Mouse (Mus musculus) CH12.LX (cell line): ENCODE results near the gene Pgk1. TPM values are rescaled to one million over a fixed set of nuclear protein-coding genes. Genes with fewer than 3 reads are reported as not detected.

Source experiments
- DNase-seq: peaks from one replicate; pipeline ENCODE4 v3.0.0-alpha.2; 2013; ENCODE audit errors: extremely low read depth
- H3K27ac ChIP-seq: 2 replicates; pipeline ENCODE4 v1.5.1; 2012; ENCODE audit warnings: low read depth, mild to moderate bottlenecking, control low read depth, moderate library complexity; ENCODE audit not compliant: insufficient read depth
- H3K27me3 ChIP-seq: replicated peaks from 2 replicates; pipeline ENCODE3; 2012; ENCODE audit warnings: inconsistent platforms
- H3K36me3 ChIP-seq, 2 experiments: replicated peaks in 1 of 2; 2 replicates each; pipeline versions ENCODE3 to v1.6.1; 2012; ENCODE audit warnings: inconsistent platforms in 1 of 2, low read length in 1 of 2, mild to moderate bottlenecking in 1 of 2, mixed read lengths in 1 of 2, moderate library complexity in 1 of 2; ENCODE audit not compliant: control insufficient read depth in 1 of 2, insufficient read depth in 1 of 2
- H3K4me1 ChIP-seq, 2 experiments: 2 replicates each; pipeline ENCODE4 v1.6.1; 2012; ENCODE audit warnings: inconsistent platforms in 1 of 2, moderate library complexity in 1 of 2; ENCODE audit not compliant: insufficient read depth in 2 of 2, control insufficient read depth in 1 of 2
- H3K4me2 ChIP-seq: 2 replicates; pipeline ENCODE4 v1.6.1; 2012; ENCODE audit warnings: low read depth, mild to moderate bottlenecking, control low read depth; ENCODE audit not compliant: poor library complexity, insufficient read depth, severe bottlenecking
- H3K4me3 ChIP-seq, 3 experiments: fragments of 150-350 bp in 1 of 3; sonication (generic) in 1 of 3; replicated peaks in 1 of 3; 2 replicates each; pipeline versions ENCODE3 to v1.5.1; 2011 to 2012; ENCODE audit warnings: low read depth in 2 of 3, low read length in 2 of 3, mild to moderate bottlenecking in 2 of 3, moderate library complexity in 2 of 3, control low read depth in 1 of 3, improper control_type of control experiment in 1 of 3, inconsistent platforms in 1 of 3, mixed read lengths in 1 of 3; ENCODE audit not compliant: poor library complexity in 1 of 3
- H3K79me2 ChIP-seq: replicated peaks from 2 replicates; pipeline ENCODE4 v1.6.1; 2012; ENCODE audit warnings: mild to moderate bottlenecking, moderate library complexity; ENCODE audit not compliant: control insufficient read depth, poor library complexity, insufficient read depth, severe bottlenecking; ENCODE audit errors: extremely low read depth
- H3K9ac ChIP-seq: 2 replicates; pipeline ENCODE4 v1.6.1; 2012; ENCODE audit warnings: low read depth, mild to moderate bottlenecking, control low read depth, moderate library complexity; ENCODE audit not compliant: insufficient read depth
- H3K9me3 ChIP-seq: replicated peaks from 2 replicates; pipeline ENCODE3; 2012; ENCODE audit warnings: low read length, inconsistent platforms, mixed read lengths
- BHLHE40 ChIP-seq: IDR thresholded peaks from 2 replicates; pipeline ENCODE4 v1.6.1; 2011; ENCODE audit warnings: mild to moderate bottlenecking, low read depth, low read length, improper control_type of control experiment
- CHD2 ChIP-seq: IDR thresholded peaks from 2 replicates; pipeline ENCODE4 v1.6.1; 2011; ENCODE audit warnings: low read length, improper control_type of control experiment
- CTCF ChIP-seq, 2 experiments: IDR thresholded peaks in 1 of 2; conservative IDR thresholded peaks in 1 of 2; 2 replicates each; pipeline ENCODE4 v1.5.1; 2011 to 2012; ENCODE audit warnings: low read depth in 2 of 2, low read length in 2 of 2, improper control_type of control experiment in 1 of 2, inconsistent platforms in 1 of 2, mild to moderate bottlenecking in 1 of 2, moderate library complexity in 1 of 2
- ELF1 ChIP-seq: IDR thresholded peaks from 2 replicates; pipeline ENCODE4 v1.6.1; 2014; ENCODE audit warnings: low read depth, mild to moderate bottlenecking, inconsistent platforms, low read length, improper control_type of control experiment
- GABPA ChIP-seq: IDR thresholded peaks from 2 replicates; pipeline ENCODE4 v1.6.1; 2012; ENCODE audit warnings: low read depth, low read length, improper control_type of control experiment, inconsistent platforms; ENCODE audit not compliant: insufficient replicate concordance
- HCFC1 ChIP-seq: IDR thresholded peaks from 2 replicates; pipeline ENCODE4 v1.6.1; 2012; ENCODE audit warnings: low read depth, mild to moderate bottlenecking, inconsistent platforms, low read length, improper control_type of control experiment
- IRF4 ChIP-seq: IDR thresholded peaks from 2 replicates; pipeline ENCODE4 v1.6.1; 2014; ENCODE audit warnings: low read depth, mild to moderate bottlenecking, inconsistent platforms, low read length, improper control_type of control experiment
- MEF2A ChIP-seq: IDR thresholded peaks from 2 replicates; pipeline ENCODE4 v1.6.1; 2014; ENCODE audit warnings: low read depth, mild to moderate bottlenecking, inconsistent platforms, low read length, improper control_type of control experiment, borderline replicate concordance
- NELFE ChIP-seq: IDR thresholded peaks from 2 replicates; pipeline ENCODE4 v1.6.1; 2011; ENCODE audit warnings: low read depth, low read length, improper control_type of control experiment
- NRF1 ChIP-seq: IDR thresholded peaks from 2 replicates; pipeline ENCODE4 v1.6.1; 2014; ENCODE audit warnings: low read depth, mild to moderate bottlenecking, inconsistent platforms, low read length, improper control_type of control experiment, moderate library complexity
- PAX5 ChIP-seq: IDR thresholded peaks from 2 replicates; pipeline ENCODE4 v1.6.1; 2012; ENCODE audit warnings: low read length, inconsistent platforms, mixed read lengths
- POLR2A ChIP-seq: IDR thresholded peaks from 2 replicates; pipeline ENCODE4 v1.6.1; 2011; ENCODE audit warnings: low read depth, mild to moderate bottlenecking, improper control_type of control experiment, low read length
- RCOR1 ChIP-seq: conservative IDR thresholded peaks from 2 replicates; pipeline ENCODE4 v1.6.1; 2012; ENCODE audit warnings: low read depth, mild to moderate bottlenecking, inconsistent platforms, low read length, improper control_type of control experiment
- SIN3A ChIP-seq: IDR thresholded peaks from 2 replicates; pipeline ENCODE4 v1.6.1; 2012; ENCODE audit warnings: low read length, improper control_type of control experiment, inconsistent platforms
- SMC3 ChIP-seq: IDR thresholded peaks from 2 replicates; pipeline ENCODE4 v1.6.1; 2011; ENCODE audit warnings: low read depth, low read length, improper control_type of control experiment
- TBP ChIP-seq: conservative IDR thresholded peaks from 2 replicates; pipeline ENCODE4 v1.6.1; 2011; ENCODE audit warnings: low read depth, low read length, improper control_type of control experiment
- TCF12 ChIP-seq: IDR thresholded peaks from 2 replicates; pipeline ENCODE4 v1.6.1; 2014; ENCODE audit warnings: low read depth, mild to moderate bottlenecking, inconsistent platforms, low read length, improper control_type of control experiment
- USF1 ChIP-seq: IDR thresholded peaks from 2 replicates; pipeline ENCODE4 v1.6.1; 2014; ENCODE audit warnings: low read depth, mild to moderate bottlenecking, inconsistent platforms, low read length, improper control_type of control experiment
- ZMIZ1 ChIP-seq: IDR thresholded peaks from 2 replicates; pipeline ENCODE4 v1.6.1; 2012; ENCODE audit warnings: low read depth, mild to moderate bottlenecking, inconsistent platforms, low read length, improper control_type of control experiment
- dilution Hi-C: fragments of 300-500 bp; cut with MboI; formaldehyde crosslinking; loops from 2 replicates; pipeline ENCODE4 v1.14.3; 2020; ENCODE audit warnings: low sequenced_read_pairs; ENCODE audit not compliant: extremely low pct_unique_long_range_greater_than_20kb, extremely low pct_ligation_motif_present
- in situ Hi-C: fragments of 300-500 bp; cut with MboI; formaldehyde crosslinking; loops from 3 replicates; pipeline ENCODE4 v1.14.3; 2019; ENCODE audit warnings: low sequenced_read_pairs, low pct_ligation_motif_present, low pct_unique_long_range_greater_than_20kb, mixed read lengths
- polyA plus RNA-seq: library from polyadenylated mRNA; unstranded; fragments of >175 nt; gene quantifications from 2 replicates; pipeline ENCODE4 v1.2.1, GENCODE M21; 2012; ENCODE audit warnings: low read depth; ENCODE audit not compliant: insufficient read length
- total RNA-seq, 2 experiments: library from RNA; depleted of rRNA; stranded (reverse); fragments of 300-350 nt in 1 of 2; fragments of >200 nt in 1 of 2; gene quantifications; 2 replicates each; pipeline ENCODE4 v1.2.3; 2012 to 2014

Pgk1 gene
- total RNA-seq (2012; rRNA removed) (655 and 1,096 TPM in 2 replicates), total RNA-seq (2014; rRNA removed) (1,645 and 1,646 TPM in 2 replicates), polyA plus RNA-seq (575 and 679 TPM in 2 replicates)

DNA sequence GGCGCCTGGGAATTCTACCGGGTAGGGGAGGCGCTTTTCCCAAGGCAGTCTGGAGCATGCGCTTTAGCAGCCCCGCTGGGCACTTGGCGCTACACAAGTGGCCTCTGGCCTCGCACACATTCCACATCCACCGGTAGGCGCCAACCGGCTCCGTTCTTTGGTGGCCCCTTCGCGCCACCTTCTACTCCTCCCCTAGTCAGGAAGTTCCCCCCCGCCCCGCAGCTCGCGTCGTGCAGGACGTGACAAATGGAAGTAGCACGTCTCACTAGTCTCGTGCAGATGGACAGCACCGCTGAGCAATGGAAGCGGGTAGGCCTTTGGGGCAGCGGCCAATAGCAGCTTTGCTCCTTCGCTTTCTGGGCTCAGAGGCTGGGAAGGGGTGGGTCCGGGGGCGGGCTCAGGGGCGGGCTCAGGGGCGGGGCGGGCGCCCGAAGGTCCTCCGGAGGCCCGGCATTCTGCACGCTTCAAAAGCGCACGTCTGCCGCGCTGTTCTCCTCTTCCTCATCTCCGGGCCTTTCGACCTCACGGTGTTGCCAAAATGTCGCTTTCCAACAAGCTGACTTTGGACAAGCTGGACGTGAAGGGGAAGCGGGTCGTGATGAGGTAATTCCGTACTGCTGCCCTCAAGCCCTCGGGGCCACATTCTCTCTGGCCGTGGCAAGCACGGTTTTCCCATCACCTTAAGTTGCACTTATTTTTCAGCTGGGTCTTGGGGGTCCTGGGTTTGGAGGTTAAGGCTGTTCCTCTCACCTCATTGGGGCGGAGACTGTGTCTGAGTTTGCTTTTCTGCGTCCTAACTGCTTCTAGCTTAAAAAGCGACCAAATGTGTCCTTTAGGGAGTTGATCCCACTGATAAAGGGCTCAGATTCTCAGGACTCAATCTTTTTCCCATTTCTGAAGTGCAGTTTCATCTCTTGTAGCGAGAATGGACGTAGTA, at the start of gene Pgk1:
Gene Pgk1, plus strand, starts transcription at position 388 of the 937 bp plus-strand sequence.
- Histone ChIP-seq H3K4me2 (peak within 1 kb of the TSS; percentile 68), H3K27ac (peak within 1 kb of the TSS; percentile 54), H3K4me1 (peaks cover 0 to 7% of the 10 kb centered on the region in 2 experiments; a peak in 2 of 4 replicates), H3K4me3 (peak within 1 kb of the TSS; percentile 69 to 98 (median 84)), H3K36me3 (peaks cover 0 to 6% of the 10 kb centered on the region in 2 experiments), H3K9me3 (no peaks in the 10 kb centered on the region), H3K27me3 (no peaks in the 10 kb centered on the region), H3K79me2 (peaks cover 46% of the 10 kb centered on the region), H3K9ac (peak within 1 kb of the TSS; percentile 82)
- peak; percentile 94 for DNase-seq
- in situ Hi-C loops: no loop called here
- dilution Hi-C loops: no loop called here
- TF ChIP-seq TCF12 (0 out of 2 replicates have a peak, but pooled peaks have one; percentile 21), NRF1 (peak; percentile 82), TBP (peak; percentile 25; the same call in 1 of the 2 replicates), MEF2A (no peak), BHLHE40 (peak; percentile 83), USF1 (no peak), PAX5 (no peak), SMC3 (no peak), HCFC1 (peak; percentile 51), NELFE (peak; percentile 58), IRF4 (no peak), CHD2 (peak; percentile 63; the same call in 1 of the 2 replicates), ELF1 (peak; percentile 82), CTCF (conservative IDR thresholded peaks at IDR 0.05 in 1 of 2, IDR thresholded peaks at IDR 0.05 in 1 of 2; ENCODE audit: low read depth in 2 of 2, low read length in 2 of 2) (no peak), POLR2A (peak; percentile 84), SIN3A (peak; percentile 60), GABPA (no peak), RCOR1 (no peak), ZMIZ1 (0 out of 2 replicates have a peak, but pooled peaks have one; percentile 1)
